Mouse (Mus musculus) kidney, embryonic 16.5 days (tissue): ENCODE data around the gene Itsn1. TPM values are rescaled to one million over a fixed set of nuclear protein-coding genes. Genes with fewer than 3 reads are reported as not detected.

Experiments used
- ATAC-seq: fragments of 200-750 bp; cut with Nextera tagmentation; 2 replicates; pipeline ENCODE4 v1.8.0; 2017; ENCODE audit warnings: moderate TSS enrichment; ENCODE audit not compliant: low FRiP score, low TSS enrichment
- H3K27ac ChIP-seq: fragments of 300-500 bp; sonication (generic); 2 replicates; pipeline ENCODE4 v1.5.1; 2014; ENCODE audit warnings: low read length
- H3K27me3 ChIP-seq: fragments of 300-500 bp; sonication (generic); 2 replicates; pipeline ENCODE4 v1.6.1; 2014; ENCODE audit warnings: low read length, control low read depth, mixed read lengths; ENCODE audit not compliant: insufficient read depth
- H3K36me3 ChIP-seq: fragments of 300-500 bp; sonication (generic); 2 replicates; pipeline ENCODE4 v1.6.1; 2014; ENCODE audit warnings: low read length, control low read depth, mixed read lengths; ENCODE audit not compliant: insufficient read depth
- H3K4me1 ChIP-seq: fragments of 300-500 bp; sonication (generic); 2 replicates; pipeline ENCODE4 v1.6.1; 2014; ENCODE audit warnings: low read length, control low read depth, mixed read lengths; ENCODE audit not compliant: insufficient read depth
- H3K4me2 ChIP-seq: fragments of 300-500 bp; sonication (generic); replicated peaks from 2 replicates; pipeline ENCODE4 v1.6.1; 2014; ENCODE audit warnings: low read depth, low read length
- H3K4me3 ChIP-seq: fragments of 300-500 bp; sonication (generic); 2 replicates; pipeline ENCODE4 v1.5.1; 2014; ENCODE audit warnings: mild to moderate bottlenecking, low read length
- H3K9ac ChIP-seq: fragments of 300-500 bp; sonication (generic); replicated peaks from 2 replicates; pipeline ENCODE4 v1.6.1; 2014; ENCODE audit warnings: low read length
- H3K9me3 ChIP-seq: fragments of 300-500 bp; sonication (generic); 2 replicates; pipeline ENCODE4 v1.6.1; 2016; ENCODE audit warnings: low read length, control low read depth
- WGBS: fragments of 180-500 bp; shearing (Covaris S2); extraction: QIAGEN DNeasy Blood & Tissue Kit; methylation state at CpG from one replicate; pipeline ENCODE4 v1.1.7; 2014; 5-methylcytosine and 5-hydroxymethylcytosine counted together
- polyA plus RNA-seq: library from polyadenylated mRNA; unstranded; fragments of >200 nt; fragmentation: Nextera tagmentation; extraction: Ambion mirVana; gene quantifications from 2 replicates; pipeline ENCODE4 v1.2.1, GENCODE M21; 2015

Gene Itsn1
- 24.3 and 25.7 TPM in 2 replicates for polyA plus RNA-seq

- under 1% methylated on average over 33 of the region's 33 CpGs for WGBS
- H3K4me1 ChIP-seq: peaks cover 23% of the 10 kb centered on the region
- peak within 1 kb of the TSS; percentile 95 for H3K27ac ChIP-seq
- H3K9me3 ChIP-seq: no peaks in the 10 kb centered on the region
- no peaks in the 10 kb centered on the region for H3K36me3 ChIP-seq
- no peaks in the 10 kb centered on the region for H3K27me3 ChIP-seq
- peak within 1 kb of the TSS; percentile 73 for H3K4me3 ChIP-seq
- H3K4me2 ChIP-seq: peak within 1 kb of the TSS; percentile 65
- H3K9ac ChIP-seq: peak within 1 kb of the TSS; percentile 77
- ATAC-seq: peak; percentile 95
Measured at GRCm38 (mm10) chr16:91729066-91729482, at the start of gene Itsn1. Gene Itsn1, plus strand, starts transcription at chr16:91729281.

GRCm38 (mm10) chr16:91680656-91681055 lies 48.4 kb upstream of the Itsn1 start:
- H3K27ac ChIP-seq: no peak overlapping the region
- ATAC-seq: no peak
- H3K27me3 ChIP-seq: no peaks in the 10 kb centered on the region
- no peak overlapping the region for H3K4me2 ChIP-seq
- no peak overlapping the region for H3K9ac ChIP-seq
- WGBS: 80% methylated on average over 5 of the region's 5 CpGs
- peaks cover 58% of the 10 kb centered on the region for H3K36me3 ChIP-seq
- H3K4me1 ChIP-seq: no peaks in the 10 kb centered on the region
- H3K9me3 ChIP-seq: no peaks in the 10 kb centered on the region
- H3K4me3 ChIP-seq: no peak overlapping the region

GRCm38 (mm10) chr16:91685526-91685925 lies 43.6 kb upstream of the Itsn1 start:
- Histone ChIP-seq H3K9ac (no peak overlapping the region), H3K4me1 (peaks cover 20% of the 10 kb centered on the region), H3K36me3 (peaks cover 31% of the 10 kb centered on the region), H3K4me3 (no peak overlapping the region), H3K9me3 (no peaks in the 10 kb centered on the region), H3K27ac (no peak overlapping the region), H3K4me2 (no peak overlapping the region), H3K27me3 (no peaks in the 10 kb centered on the region)
- ATAC-seq: no peak
- 85% methylated on average over 5 of the region's 5 CpGs for WGBS

GRCm38 (mm10) chr16:91686369-91686768 lies 42.7 kb upstream of the Itsn1 start:
- peaks cover 20% of the 10 kb centered on the region for H3K4me1 ChIP-seq
- H3K9ac ChIP-seq: no peak overlapping the region
- H3K4me2 ChIP-seq: no peak overlapping the region
- no peak overlapping the region for H3K27ac ChIP-seq
- H3K36me3 ChIP-seq: peaks cover 24% of the 10 kb centered on the region
- H3K27me3 ChIP-seq: no peaks in the 10 kb centered on the region
- no peak for ATAC-seq
- 84% methylated on average over 5 of the region's 5 CpGs for WGBS
- no peak overlapping the region for H3K4me3 ChIP-seq
- no peaks in the 10 kb centered on the region for H3K9me3 ChIP-seq

- H3K4me1 ChIP-seq: peaks cover 20% of the 10 kb centered on the region
- H3K4me2 ChIP-seq: peak overlapping the region; percentile 62
- no peaks in the 10 kb centered on the region for H3K27me3 ChIP-seq
- H3K4me3 ChIP-seq: peak overlapping the region; percentile 68
- H3K36me3 ChIP-seq: peaks cover 14% of the 10 kb centered on the region
- WGBS: 1% methylated on average over 51 of the region's 51 CpGs
- H3K9me3 ChIP-seq: no peaks in the 10 kb centered on the region
- H3K9ac ChIP-seq: peak overlapping the region; percentile 78
- H3K27ac ChIP-seq: peak overlapping the region; percentile 59; the same call in 1 of the 2 replicates
- peak; percentile 54 for ATAC-seq
Measured at GRCm38 (mm10) chr16:91688023-91688618, 41.0 kb upstream of the Itsn1 start.

- peak within 1 kb of the TSS; percentile 68 for H3K27ac ChIP-seq
- under 1% methylated on average over 54 of the region's 71 CpGs for WGBS
- peaks cover 14% of the 10 kb centered on the region for H3K36me3 ChIP-seq
- peaks cover 20% of the 10 kb centered on the region for H3K4me1 ChIP-seq
- ATAC-seq: peak; percentile 99
- H3K9me3 ChIP-seq: no peaks in the 10 kb centered on the region
- peak within 1 kb of the TSS; percentile 89 for H3K4me2 ChIP-seq
- H3K27me3 ChIP-seq: no peaks in the 10 kb centered on the region
- H3K4me3 ChIP-seq: peak within 1 kb of the TSS; percentile 68
- peak within 1 kb of the TSS; percentile 78 for H3K9ac ChIP-seq
Measured at GRCm38 (mm10) chr16:91688619-91689334, 40.3 kb upstream of the Itsn1 start, which contains the start of gene Donson. Gene Donson, minus strand, starts transcription at chr16:91688770.

- H3K4me1 ChIP-seq: peaks cover 20% of the 10 kb centered on the region
- H3K27ac ChIP-seq: no peak overlapping the region
- H3K9ac ChIP-seq: 0 out of 2 replicates have a peak overlapping the region, but pooled peaks have one; percentile 20
- 53% methylated on average over 7 of the region's 7 CpGs for WGBS
- H3K36me3 ChIP-seq: peaks cover 8% of the 10 kb centered on the region; the same call in 1 of the 2 replicates
- H3K4me2 ChIP-seq: no peak overlapping the region
- H3K27me3 ChIP-seq: no peaks in the 10 kb centered on the region
- no peaks in the 10 kb centered on the region for H3K9me3 ChIP-seq
- no peak overlapping the region for H3K4me3 ChIP-seq
- ATAC-seq: no peak
Measured at GRCm38 (mm10) chr16:91689791-91690190, 39.3 kb upstream of the Itsn1 start.

GRCm38 (mm10) chr16:91694455-91695084 lies 34.5 kb upstream of the Itsn1 start:
- Histone ChIP-seq H3K27me3 (no peaks in the 10 kb centered on the region), H3K9me3 (0 out of 2 replicates have a peak, but pooled peaks cover 3% of the 10 kb centered on the region), H3K36me3 (peaks cover 13% of the 10 kb centered on the region), H3K4me1 (peaks cover 15% of the 10 kb centered on the region), H3K4me3 (no peak overlapping the region), H3K4me2 (no peak overlapping the region), H3K9ac (no peak overlapping the region), H3K27ac (no peak overlapping the region)
- 26% methylated on average over 14 of the region's 14 CpGs for whole genome bisulfite sequencing
- ATAC-seq: peak; percentile 96

GRCm38 (mm10) chr16:91695108-91695755 lies 33.8 kb upstream of the Itsn1 start:
- Histone ChIP-seq H3K4me2 (0 out of 2 replicates have a peak overlapping the region, but pooled peaks have one; percentile 7), H3K4me3 (no peak overlapping the region), H3K36me3 (peaks cover 15% of the 10 kb centered on the region), H3K9ac (no peak overlapping the region; the same call in 1 of the 2 replicates), H3K27ac (peak overlapping the region; percentile 58; the same call in 1 of the 2 replicates), H3K9me3 (0 out of 2 replicates have a peak, but pooled peaks cover 3% of the 10 kb centered on the region), H3K27me3 (no peaks in the 10 kb centered on the region), H3K4me1 (peaks cover 9% of the 10 kb centered on the region)
- WGBS: 15% methylated on average over 8 of the region's 8 CpGs
- peak; percentile 68; the same call in 1 of the 2 replicates for ATAC-seq
